Mouse (Mus musculus) layer of hippocampus, postnatal 10 days (tissue): ENCODE results near the gene Ifitm1. TPM values are rescaled to one million over a fixed set of nuclear protein-coding genes. Genes with fewer than 3 reads are reported as not detected.
A peak's percentile ranks its signal among the peaks of the same experiment; 100 is the strongest.
"Not testable (repeated sequence)": the region's sequence is repeated elsewhere in the genome, so short reads cannot be mapped to it uniquely, and the experiment has no call there.

ENCODE experiments used
- DNase-seq, 2 experiments: peaks; one replicate each; pipeline ENCODE4 v3.0.0; 2021; ENCODE audit warnings: low spot score in 2 of 2
- total RNA-seq, 2 experiments: library from RNA; stranded (reverse); gene quantifications; 2 replicates each; pipeline ENCODE4 v1.2.3; 2021

Ifitm1 gene
- total RNA-seq, 2 experiments from 2014 or later = 3.6 to 5.5 TPM

- DNase-seq = no peak
Measured at GRCm38 (mm10) chr7:140949824-140950530, 17.0 kb upstream of the Ifitm1 start, which contains the start of gene Ifitm5. Gene Ifitm5 (minus strand): TSS chr7:140950291.

- no peak for DNase-seq
Measured at GRCm38 (mm10) chr7:140951051-140951450, 16.0 kb upstream of the Ifitm1 start.

GRCm38 (mm10) chr7:140951765-140952164 lies 15.3 kb upstream of the Ifitm1 start:
- DNase-seq = no peak

GRCm38 (mm10) chr7:140952441-140952840 lies 14.6 kb upstream of the Ifitm1 start:
- DNase-seq = no peak

GRCm38 (mm10) chr7:140953133-140953532 lies 13.9 kb upstream of the Ifitm1 start:
- DNase-seq = no peak

GRCm38 (mm10) chr7:140953800-140954732 lies 13.0 kb upstream of the Ifitm1 start:
- no peak for DNase-seq

GRCm38 (mm10) chr7:140954733-140955071 lies 12.3 kb upstream of the Ifitm1 start:
- DNase-seq = no peak

- no peak for DNase-seq
Measured at GRCm38 (mm10) chr7:140955342-140955741, 11.7 kb upstream of the Ifitm1 start.

- DNase-seq = no peak
Measured at GRCm38 (mm10) chr7:140955758-140956555, 11.1 kb upstream of the Ifitm1 start, which contains the start of the genes Gm45717 and Ifitm2. Gene Gm45717 (minus strand): TSS chr7:140955937. Gene Ifitm2 (minus strand): TSS chr7:140955987.

GRCm38 (mm10) chr7:140956556-140956869 lies 10.5 kb upstream of the Ifitm1 start:
- DNase-seq = no peak

- peak; percentile 41 to 47 for DNase-seq
Measured at GRCm38 (mm10) chr7:140959181-140959901, 7.7 kb upstream of the Ifitm1 start.

GRCm38 (mm10) chr7:140960026-140960425 lies 7.0 kb upstream of the Ifitm1 start:
- no peak for DNase-seq

GRCm38 (mm10) chr7:140961416-140961815 lies 5.6 kb upstream of the Ifitm1 start:
- no peak for DNase-seq

GRCm38 (mm10) chr7:140962733-140963132 lies 4.3 kb upstream of the Ifitm1 start:
- DNase-seq = no peak

- no peak for DNase-seq
Measured at GRCm38 (mm10) chr7:140967862-140968591, 1.0 kb downstream of the Ifitm1 start.

- not testable (repeated sequence) for DNase-seq
Measured at GRCm38 (mm10) chr7:140968710-140969109, 1.7 kb downstream of the Ifitm1 start.

- DNase-seq = no peak
Measured at GRCm38 (mm10) chr7:140970931-140971330, 3.9 kb downstream of the Ifitm1 start.

- no peak for DNase-seq
Measured at GRCm38 (mm10) chr7:140971479-140972171, 4.6 kb downstream of the Ifitm1 start.

GRCm38 (mm10) chr7:140973396-140974165 lies 6.6 kb downstream of the Ifitm1 start:
- no peak for DNase-seq
